Mouse (Mus musculus) lung, embryonic 15.5 days (tissue): ENCODE measurements around the gene Thap3. TPM values are rescaled to one million over a fixed set of nuclear protein-coding genes. Genes with fewer than 3 reads are reported as not detected.
A peak's percentile ranks its signal among the peaks of the same experiment; 100 is the strongest.

Experiments
- ATAC-seq: fragments of 200-750 bp; cut with Nextera tagmentation; 2 replicates; pipeline ENCODE4 v1.8.0; 2017; ENCODE audit warnings: moderate number of reproducible peaks, borderline replicate concordance; ENCODE audit not compliant: low FRiP score, low TSS enrichment; ENCODE audit errors: extremely low read depth
- H3K27ac ChIP-seq: fragments of 300-500 bp; sonication (generic); 2 replicates; pipeline ENCODE4 v1.5.1; 2015; ENCODE audit warnings: moderate library complexity, mild to moderate bottlenecking, inconsistent platforms
- H3K27me3 ChIP-seq: fragments of 300-500 bp; sonication (generic); 2 replicates; pipeline ENCODE4 v1.6.1; 2015; ENCODE audit warnings: inconsistent platforms
- H3K36me3 ChIP-seq: fragments of 300-500 bp; sonication (generic); 2 replicates; pipeline ENCODE4 v1.6.1; 2015; ENCODE audit warnings: inconsistent platforms
- H3K4me1 ChIP-seq: fragments of 300-500 bp; sonication (generic); 2 replicates; pipeline ENCODE4 v1.6.1; 2015; ENCODE audit warnings: inconsistent platforms
- H3K4me2 ChIP-seq: fragments of 300-500 bp; sonication (generic); 2 replicates; pipeline ENCODE4 v1.6.1; 2015; ENCODE audit warnings: inconsistent platforms, mild to moderate bottlenecking, moderate library complexity
- H3K4me3 ChIP-seq: fragments of 300-500 bp; sonication (generic); 2 replicates; pipeline ENCODE4 v1.5.1; 2015; ENCODE audit warnings: mild to moderate bottlenecking, inconsistent platforms
- H3K9ac ChIP-seq: fragments of 300-500 bp; sonication (generic); 2 replicates; pipeline ENCODE4 v1.6.1; 2015; ENCODE audit warnings: inconsistent platforms
- H3K9me3 ChIP-seq: fragments of 300-500 bp; sonication (generic); 2 replicates; pipeline ENCODE4 v1.6.1; 2016; ENCODE audit warnings: inconsistent platforms
- WGBS: fragments of 180-500 bp; shearing (Covaris S2); methylation state at CpG from one replicate; pipeline ENCODE4 v1.1.7; 2015; 5-methylcytosine and 5-hydroxymethylcytosine counted together
- polyA plus RNA-seq: library from polyadenylated mRNA; unstranded; fragments of >200 nt; fragmentation: Nextera tagmentation; extraction: Ambion mirVana; gene quantifications from 2 replicates; pipeline ENCODE4 v1.2.1, GENCODE M21; 2015

Thap3 gene
- polyA plus RNA-seq, 1 experiment from 2014 or later = 41.1 TPM

DNA sequence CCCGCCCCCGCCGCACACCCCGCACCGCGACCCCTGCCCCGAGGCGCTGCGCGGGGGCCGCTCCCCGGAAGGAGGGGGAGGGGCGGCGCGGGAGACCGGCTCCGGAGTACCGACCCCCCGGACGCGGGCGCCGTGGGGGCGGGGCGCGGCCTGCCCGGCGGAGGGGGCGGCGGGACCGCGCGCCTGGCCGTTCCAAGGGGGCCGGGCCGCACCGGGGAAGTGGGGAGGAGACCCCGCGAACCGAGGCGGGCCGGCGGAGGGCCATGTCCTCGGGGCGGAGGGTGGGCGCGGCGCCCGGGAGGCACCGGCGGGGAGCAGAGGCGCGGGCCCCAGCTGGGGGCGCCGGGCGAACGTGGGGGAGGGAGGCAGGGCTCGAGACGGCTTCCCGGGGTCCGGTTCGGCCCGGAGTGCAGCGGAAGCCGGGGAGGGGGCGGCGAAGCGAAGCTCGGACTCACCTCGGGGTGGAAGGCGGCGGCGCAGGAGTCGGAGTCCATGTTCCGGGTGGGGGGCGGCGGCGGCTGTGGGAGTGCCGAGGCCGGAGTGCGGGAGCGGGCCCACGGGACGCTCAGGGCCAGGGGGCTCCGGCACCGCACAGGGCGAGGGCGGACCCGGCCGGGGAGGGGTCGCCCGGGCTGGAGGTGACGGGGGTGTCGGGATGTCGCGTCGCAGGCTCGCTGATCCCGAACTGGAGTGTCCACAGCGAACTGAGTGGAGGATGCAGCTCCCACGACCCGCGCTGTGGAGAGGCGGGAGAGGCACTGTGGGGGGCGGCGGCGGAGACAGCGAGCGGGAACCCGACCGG is 6.8 kb upstream of the Thap3 start:
- WGBS = under 1% methylated on average over 80 of the region's 111 CpGs
- peak; percentile 35; the same call in 1 of the 2 replicates for ATAC-seq
- H3K36me3 ChIP-seq = peaks cover 24% of the 10 kb centered on the region

GRCm38 (mm10) chr4:151994228-151995171 is 5.7 kb upstream of the Thap3 start:
- 1% methylated on average over 57 of the region's 61 CpGs for WGBS

More for the DNA sequence above, 6.8 kb upstream of the Thap3 start:
- Histone ChIP-seq H3K27me3 (no peaks in the 10 kb centered on the region), H3K4me2 (peak overlapping the region; percentile 93), H3K4me3 (peak overlapping the region; percentile 100), H3K27ac (peak overlapping the region; percentile 87), H3K9me3 (no peaks in the 10 kb centered on the region), H3K4me1 (peaks cover 29% of the 10 kb centered on the region), H3K9ac (peak overlapping the region; percentile 80)

GRCm38 (mm10) chr4:151993035-151993434 is 4.2 kb upstream of the Thap3 start:
- H3K27me3 ChIP-seq = no peaks in the 10 kb centered on the region
- no peak overlapping the region; the same call in 1 of the 2 replicates for H3K4me3 ChIP-seq
- H3K4me1 ChIP-seq = peaks cover 36% of the 10 kb centered on the region
- H3K4me2 ChIP-seq = peak overlapping the region; percentile 12
- H3K36me3 ChIP-seq = peaks cover 30% of the 10 kb centered on the region
- 0 out of 2 replicates have a peak overlapping the region, but pooled peaks have one; percentile 7 for H3K9ac ChIP-seq
- 40% methylated on average over 6 of the region's 6 CpGs for WGBS
- H3K9me3 ChIP-seq = no peaks in the 10 kb centered on the region
- ATAC-seq = no peak
- H3K27ac ChIP-seq = 0 out of 2 replicates have a peak overlapping the region, but pooled peaks have one; percentile 15

More at GRCm38 (mm10) chr4:151994228-151995171, 5.7 kb upstream of the Thap3 start:
- Histone ChIP-seq H3K9me3 (no peaks in the 10 kb centered on the region), H3K9ac (peak overlapping the region; percentile 80), H3K27ac (peak overlapping the region; percentile 87), H3K4me2 (peak overlapping the region; percentile 93), H3K4me1 (peaks cover 29% of the 10 kb centered on the region), H3K36me3 (peaks cover 30% of the 10 kb centered on the region), H3K4me3 (peak overlapping the region; percentile 100), H3K27me3 (no peaks in the 10 kb centered on the region)
- peak; percentile 0; the same call in 1 of the 2 replicates for ATAC-seq

DNA sequence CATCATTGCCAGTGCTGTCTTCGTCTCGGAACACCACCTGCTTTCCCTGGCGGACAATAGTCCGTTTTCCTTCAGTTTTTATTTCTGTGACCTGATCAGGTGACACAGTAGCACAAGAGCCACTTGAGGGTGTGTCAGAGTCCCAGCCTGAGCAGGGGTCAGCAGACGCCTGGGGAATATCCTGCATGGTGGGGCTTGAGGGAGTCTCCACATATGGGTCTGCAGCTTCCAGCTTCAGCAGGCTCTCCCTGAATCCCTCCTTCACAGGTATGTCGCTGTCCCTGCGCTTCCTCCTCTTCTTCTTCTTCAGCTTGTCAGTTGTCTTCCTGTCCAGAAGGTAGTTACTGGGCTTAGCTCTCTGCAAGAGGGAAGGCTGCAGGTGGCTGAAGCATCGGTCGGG is 3.3 kb upstream of the Thap3 start:
- no peak for ATAC-seq
- 86% methylated on average over 9 of the region's 9 CpGs for WGBS
- H3K27me3 ChIP-seq = no peaks in the 10 kb centered on the region

GRCm38 (mm10) chr4:151989110-151989488 is 302 bp upstream of the Thap3 start:
- H3K9me3 ChIP-seq = no peaks in the 10 kb centered on the region
- H3K4me1 ChIP-seq = peaks cover 45% of the 10 kb centered on the region
- 24% methylated on average over 6 of the region's 6 CpGs for WGBS
- peaks cover 30% of the 10 kb centered on the region for H3K36me3 ChIP-seq
- peak overlapping the region; percentile 98 for H3K4me3 ChIP-seq
- H3K27ac ChIP-seq = peak overlapping the region; percentile 88
- no peaks in the 10 kb centered on the region for H3K27me3 ChIP-seq
- ATAC-seq = peak; percentile 13; the same call in 1 of the 2 replicates
- peak overlapping the region; percentile 88 for H3K4me2 ChIP-seq
- H3K9ac ChIP-seq = peak overlapping the region; percentile 98

More for the DNA sequence above, 3.3 kb upstream of the Thap3 start:
- peaks cover 40% of the 10 kb centered on the region for H3K4me1 ChIP-seq
- no peak overlapping the region for H3K4me2 ChIP-seq
- no peak overlapping the region for H3K9ac ChIP-seq
- peaks cover 30% of the 10 kb centered on the region for H3K36me3 ChIP-seq
- H3K27ac ChIP-seq = no peak overlapping the region
- H3K4me3 ChIP-seq = no peak overlapping the region
- H3K9me3 ChIP-seq = no peaks in the 10 kb centered on the region

DNA sequence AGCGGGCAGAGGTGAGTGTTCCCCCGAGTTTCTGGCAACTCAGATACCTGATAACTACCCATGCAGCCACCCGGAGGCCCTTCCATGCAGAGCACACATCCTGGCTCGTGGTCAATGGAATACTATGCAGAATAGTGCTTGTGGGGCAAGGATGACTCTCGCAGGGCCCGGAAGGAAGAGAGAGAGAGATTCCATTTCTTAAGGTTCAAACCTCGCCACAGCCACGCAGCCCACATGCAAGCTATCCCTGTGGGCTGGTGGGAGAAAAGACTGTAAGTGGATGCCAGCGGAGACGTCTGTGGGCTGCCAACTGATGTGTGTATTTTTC is 819 bp downstream of the Thap3 start:
- peaks cover 30% of the 10 kb centered on the region for H3K36me3 ChIP-seq
- ATAC-seq = no peak
- H3K4me1 ChIP-seq = peaks cover 34% of the 10 kb centered on the region
- peak overlapping the region; percentile 88 for H3K4me2 ChIP-seq
- peak overlapping the region; percentile 98 for H3K9ac ChIP-seq
- peak overlapping the region; percentile 88 for H3K27ac ChIP-seq
- H3K4me3 ChIP-seq = peak overlapping the region; percentile 98
- H3K9me3 ChIP-seq = no peaks in the 10 kb centered on the region
- no peaks in the 10 kb centered on the region for H3K27me3 ChIP-seq
- WGBS = 13% methylated on average over 10 of the region's 10 CpGs

GRCm38 (mm10) chr4:151986650-151987049 is 2.1 kb downstream of the Thap3 start:
- Histone ChIP-seq H3K4me3 (no peak overlapping the region), H3K27ac (no peak overlapping the region), H3K27me3 (no peaks in the 10 kb centered on the region), H3K36me3 (peaks cover 25% of the 10 kb centered on the region), H3K4me1 (peaks cover 30% of the 10 kb centered on the region), H3K4me2 (no peak overlapping the region), H3K9ac (no peak overlapping the region), H3K9me3 (no peaks in the 10 kb centered on the region)
- whole genome bisulfite sequencing = 60% methylated on average over 8 of the region's 8 CpGs
- ATAC-seq = no peak

GRCm38 (mm10) chr4:151985886-151986285 is 2.9 kb downstream of the Thap3 start:
- no peak overlapping the region for H3K4me2 ChIP-seq
- H3K27me3 ChIP-seq = no peaks in the 10 kb centered on the region
- H3K36me3 ChIP-seq = peaks cover 21% of the 10 kb centered on the region
- no peaks in the 10 kb centered on the region for H3K9me3 ChIP-seq
- H3K27ac ChIP-seq = no peak overlapping the region
- WGBS = 28% methylated on average over 10 of the region's 10 CpGs
- no peak overlapping the region for H3K4me3 ChIP-seq
- H3K4me1 ChIP-seq = peaks cover 30% of the 10 kb centered on the region
- no peak for ATAC-seq
- no peak overlapping the region for H3K9ac ChIP-seq

GRCm38 (mm10) chr4:151983560-151983959 is 5.2 kb downstream of the Thap3 start:
- H3K4me1 ChIP-seq = peaks cover 26% of the 10 kb centered on the region
- WGBS = 26% methylated on average over 9 of the region's 9 CpGs
- 0 out of 2 replicates have a peak, but pooled peaks have one; percentile 20 for ATAC-seq
- no peak overlapping the region for H3K27ac ChIP-seq
- H3K36me3 ChIP-seq = peaks cover 31% of the 10 kb centered on the region
- H3K4me2 ChIP-seq = no peak overlapping the region
- H3K4me3 ChIP-seq = no peak overlapping the region
- H3K27me3 ChIP-seq = no peaks in the 10 kb centered on the region
- H3K9me3 ChIP-seq = no peaks in the 10 kb centered on the region
- H3K9ac ChIP-seq = no peak overlapping the region

DNA sequence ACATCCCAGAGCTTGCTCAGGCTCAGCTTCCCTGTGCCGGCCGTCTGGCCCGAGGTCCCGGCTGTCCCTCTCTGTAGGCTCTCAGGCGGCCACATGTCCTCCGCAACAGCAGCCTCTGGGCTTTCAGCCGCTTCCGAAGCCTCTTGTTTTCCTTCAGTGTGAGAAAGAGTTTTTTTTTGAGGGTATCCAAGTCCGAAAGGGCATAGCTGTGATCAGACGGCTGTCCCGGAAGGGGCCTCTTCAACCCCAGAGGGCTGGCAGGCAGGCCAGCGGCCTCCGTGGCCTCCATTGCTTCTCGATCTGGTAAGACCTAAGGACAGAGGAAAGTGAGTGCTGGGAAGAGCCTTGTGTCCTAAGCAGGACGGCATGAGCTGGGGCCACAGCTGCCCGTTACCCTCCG is 5.8 kb downstream of the Thap3 start:
- 64% methylated on average over 17 of the region's 17 CpGs for WGBS
- Histone ChIP-seq H3K9ac (no peak overlapping the region), H3K4me2 (no peak overlapping the region), H3K27me3 (no peaks in the 10 kb centered on the region), H3K4me1 (peaks cover 22% of the 10 kb centered on the region), H3K4me3 (no peak overlapping the region), H3K9me3 (no peaks in the 10 kb centered on the region), H3K36me3 (peaks cover 34% of the 10 kb centered on the region), H3K27ac (no peak overlapping the region)
- no peak for ATAC-seq

- Histone ChIP-seq H3K36me3 (peaks cover 42% of the 10 kb centered on the region), H3K9ac (no peak overlapping the region), H3K4me2 (no peak overlapping the region), H3K27ac (no peak overlapping the region), H3K4me3 (no peak overlapping the region), H3K4me1 (0 out of 2 replicates have a peak, but pooled peaks cover 7% of the 10 kb centered on the region), H3K27me3 (no peaks in the 10 kb centered on the region), H3K9me3 (no peaks in the 10 kb centered on the region)
- WGBS = 11% methylated on average over 5 of the region's 5 CpGs
- peak; percentile 58; the same call in 1 of the 2 replicates for ATAC-seq
Measured at GRCm38 (mm10) chr4:151981363-151981762, 7.4 kb downstream of the Thap3 start.
